Mouse (Mus musculus): ENCODE measurements around the gene Vat1l. TPM values are rescaled to one million over a fixed set of nuclear protein-coding genes. Genes with fewer than 3 reads are reported as not detected.

Vat1l gene
- polyA plus RNA-seq, 1 experiment, result 0.18 TPM

GRCm38 (mm10) chr8:114295749-114296067 is 90.3 kb downstream of the Vat1l start:
- 77% methylated on average over 3 of the region's 3 CpGs for WGBS
- Histone ChIP-seq H3K27ac (ENCODE audit: insufficient read depth, low read depth, low read length) (no peak overlapping the region), H3K4me3 (ENCODE audit: low read depth, low read length) (no peak overlapping the region), H3K36me3 (ENCODE audit: control insufficient read depth, insufficient read depth, low read length) (no peaks in the 10 kb centered on the region), H3K4me1 (ENCODE audit: control insufficient read depth, insufficient read depth, insufficient read length, low read length) (no peaks in the 10 kb centered on the region), H3K27me3 (ENCODE audit: control insufficient read depth, insufficient read depth, low read length) (no peaks in the 10 kb centered on the region)
- TF ChIP-seq POLR2A (IDR thresholded peaks at IDR 0.05; ENCODE audit: low read depth, low read length) (no peak), CTCF (IDR thresholded peaks at IDR 0.05; ENCODE audit: extremely low read depth, insufficient read length, insufficient replicate concordance, low read depth, low read length) (no peak)

DNA sequence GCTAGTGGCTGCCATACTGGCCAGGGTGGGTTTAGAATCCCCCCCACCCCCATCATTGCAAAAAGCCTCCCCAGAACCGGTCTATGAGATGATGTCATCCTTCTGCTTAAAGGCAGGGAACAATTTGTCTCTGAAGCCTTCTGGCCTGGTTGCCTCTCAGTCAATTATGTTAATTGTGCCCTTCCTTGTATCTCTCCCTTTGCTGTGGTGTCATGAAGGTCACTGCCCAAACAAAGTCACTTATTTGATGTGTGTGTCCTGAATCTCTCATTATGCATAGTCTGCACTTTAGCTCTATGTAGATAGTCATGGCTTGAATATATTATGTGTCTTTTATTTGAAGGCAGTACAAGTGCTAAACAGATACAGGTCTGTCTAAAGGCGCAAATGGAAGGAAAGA is 92.8 kb downstream of the Vat1l start:
- 63% methylated on average over 2 of the region's 2 CpGs for whole genome bisulfite sequencing
- TF ChIP-seq POLR2A (IDR thresholded peaks at IDR 0.05; ENCODE audit: low read depth, low read length), result no peak
- TF ChIP-seq CTCF (IDR thresholded peaks at IDR 0.05; ENCODE audit: extremely low read depth, insufficient read length, insufficient replicate concordance, low read depth, low read length), result no peak
- Histone ChIP-seq H3K27me3 (ENCODE audit: control insufficient read depth, insufficient read depth, low read length) (no peaks in the 10 kb centered on the region), H3K36me3 (ENCODE audit: control insufficient read depth, insufficient read depth, low read length) (no peaks in the 10 kb centered on the region), H3K27ac (ENCODE audit: insufficient read depth, low read depth, low read length) (no peak overlapping the region), H3K4me1 (ENCODE audit: control insufficient read depth, insufficient read depth, insufficient read length, low read length) (no peaks in the 10 kb centered on the region), H3K4me3 (ENCODE audit: low read depth, low read length) (no peak overlapping the region)

DNA sequence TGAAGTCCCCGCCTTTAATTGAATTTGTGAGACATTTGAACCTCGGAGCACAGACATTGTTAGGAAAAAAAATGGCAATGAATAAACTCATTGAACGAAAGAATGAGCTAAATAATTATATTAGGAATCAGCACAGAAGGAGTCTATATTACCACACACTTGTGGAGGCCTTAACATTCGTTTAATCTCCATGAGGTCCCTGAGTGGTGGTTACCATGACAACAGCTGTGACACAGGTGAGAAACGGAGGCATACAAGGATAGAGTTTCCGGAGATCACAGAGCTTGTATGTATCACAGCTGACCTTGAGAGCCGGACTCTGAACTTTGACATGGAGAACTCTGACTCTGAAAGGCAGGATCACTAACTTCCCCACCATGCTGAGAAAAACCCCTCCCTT is 94.7 kb downstream of the Vat1l start:
- H3K27ac ChIP-seq (ENCODE audit: insufficient read depth, low read depth, low read length), result no peak overlapping the region
- TF ChIP-seq CTCF (IDR thresholded peaks at IDR 0.05; ENCODE audit: extremely low read depth, insufficient read length, insufficient replicate concordance, low read depth, low read length), result no peak
- no peak for TF ChIP-seq POLR2A (IDR thresholded peaks at IDR 0.05; ENCODE audit: low read depth, low read length)
- WGBS, result 58% methylated on average over 7 of the region's 7 CpGs
- no peaks in the 10 kb centered on the region for H3K36me3 ChIP-seq (ENCODE audit: control insufficient read depth, insufficient read depth, low read length)
- H3K4me1 ChIP-seq (ENCODE audit: control insufficient read depth, insufficient read depth, insufficient read length, low read length), result no peaks in the 10 kb centered on the region
- no peak overlapping the region for H3K4me3 ChIP-seq (ENCODE audit: low read depth, low read length)
- no peaks in the 10 kb centered on the region for H3K27me3 ChIP-seq (ENCODE audit: control insufficient read depth, insufficient read depth, low read length)

- Histone ChIP-seq H3K4me3 (ENCODE audit: low read depth, low read length) (no peak overlapping the region), H3K36me3 (ENCODE audit: control insufficient read depth, insufficient read depth, low read length) (no peaks in the 10 kb centered on the region), H3K27me3 (ENCODE audit: control insufficient read depth, insufficient read depth, low read length) (no peaks in the 10 kb centered on the region), H3K4me1 (ENCODE audit: control insufficient read depth, insufficient read depth, insufficient read length, low read length) (no peaks in the 10 kb centered on the region), H3K27ac (ENCODE audit: insufficient read depth, low read depth, low read length) (no peak overlapping the region)
- WGBS, result 72% methylated on average over 5 of the region's 5 CpGs
- TF ChIP-seq CTCF (IDR thresholded peaks at IDR 0.05; ENCODE audit: extremely low read depth, insufficient read length, insufficient replicate concordance, low read depth, low read length) (no peak), POLR2A (IDR thresholded peaks at IDR 0.05; ENCODE audit: low read depth, low read length) (no peak)
These were observed 100.9 kb downstream of the Vat1l start for GRCm38 (mm10) chr8:114306296-114306695.

GRCm38 (mm10) chr8:114314669-114315325 is 109.4 kb downstream of the Vat1l start:
- no peak for TF ChIP-seq POLR2A (IDR thresholded peaks at IDR 0.05; ENCODE audit: low read depth, low read length)
- TF ChIP-seq CTCF (IDR thresholded peaks at IDR 0.05; ENCODE audit: extremely low read depth, insufficient read length, insufficient replicate concordance, low read depth, low read length), result no peak
- H3K27ac ChIP-seq (ENCODE audit: insufficient read depth, low read depth, low read length), result no peak overlapping the region
- no peaks in the 10 kb centered on the region for H3K27me3 ChIP-seq (ENCODE audit: control insufficient read depth, insufficient read depth, low read length)
- 29% methylated on average over 5 of the region's 5 CpGs for WGBS
- H3K36me3 ChIP-seq (ENCODE audit: control insufficient read depth, insufficient read depth, low read length), result no peaks in the 10 kb centered on the region
- H3K4me3 ChIP-seq (ENCODE audit: low read depth, low read length), result no peak overlapping the region
- no peaks in the 10 kb centered on the region for H3K4me1 ChIP-seq (ENCODE audit: control insufficient read depth, insufficient read depth, insufficient read length, low read length)

GRCm38 (mm10) chr8:114318161-114318560 is 112.7 kb downstream of the Vat1l start:
- TF ChIP-seq CTCF (IDR thresholded peaks at IDR 0.05; ENCODE audit: extremely low read depth, insufficient read length, insufficient replicate concordance, low read depth, low read length) (no peak), POLR2A (IDR thresholded peaks at IDR 0.05; ENCODE audit: low read depth, low read length) (no peak)
- no peaks in the 10 kb centered on the region for H3K36me3 ChIP-seq (ENCODE audit: control insufficient read depth, insufficient read depth, low read length)
- no peak overlapping the region for H3K27ac ChIP-seq (ENCODE audit: insufficient read depth, low read depth, low read length)
- 81% methylated on average over 4 of the region's 4 CpGs for WGBS
- no peaks in the 10 kb centered on the region for H3K27me3 ChIP-seq (ENCODE audit: control insufficient read depth, insufficient read depth, low read length)
- no peaks in the 10 kb centered on the region for H3K4me1 ChIP-seq (ENCODE audit: control insufficient read depth, insufficient read depth, insufficient read length, low read length)
- no peak overlapping the region for H3K4me3 ChIP-seq (ENCODE audit: low read depth, low read length)

DNA sequence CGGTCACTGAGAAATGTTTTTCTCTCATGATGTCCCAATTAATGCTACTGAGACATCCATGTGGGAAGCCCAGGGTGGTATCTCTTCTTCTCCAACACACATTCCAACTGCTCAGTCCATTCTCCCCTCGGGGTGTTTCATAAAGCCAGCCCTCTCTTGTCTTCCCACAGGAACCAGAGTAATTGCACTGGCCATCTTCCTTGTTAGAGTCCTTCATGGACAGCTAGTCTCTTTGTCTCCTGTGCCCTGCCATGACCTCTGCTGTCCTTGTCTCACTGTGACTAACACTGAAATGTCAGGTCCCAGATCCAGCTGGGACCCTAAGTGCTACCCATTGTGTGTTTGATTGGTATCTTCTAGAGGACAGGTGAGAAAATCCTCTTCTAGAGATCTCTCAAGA is 116.7 kb downstream of the Vat1l start:
- Histone ChIP-seq H3K36me3 (ENCODE audit: control insufficient read depth, insufficient read depth, low read length) (no peaks in the 10 kb centered on the region), H3K27me3 (ENCODE audit: control insufficient read depth, insufficient read depth, low read length) (no peaks in the 10 kb centered on the region), H3K27ac (ENCODE audit: insufficient read depth, low read depth, low read length) (no peak overlapping the region), H3K4me3 (ENCODE audit: low read depth, low read length) (no peak overlapping the region), H3K4me1 (ENCODE audit: control insufficient read depth, insufficient read depth, insufficient read length, low read length) (no peaks in the 10 kb centered on the region)
- 74% methylated on average over 2 of the region's 2 CpGs for WGBS
- no peak for TF ChIP-seq CTCF (IDR thresholded peaks at IDR 0.05; ENCODE audit: extremely low read depth, insufficient read length, insufficient replicate concordance, low read depth, low read length)
- no peak for TF ChIP-seq POLR2A (IDR thresholded peaks at IDR 0.05; ENCODE audit: low read depth, low read length)

All from small intestine, adult 2 months (tissue).